Mouse (Mus musculus) intestine, postnatal 0 days (tissue): Measurements from ENCODE around the gene Poldip3. TPM values are rescaled to one million over a fixed set of nuclear protein-coding genes. Genes with fewer than 3 reads are reported as not detected.

ENCODE experiments used
- ATAC-seq: fragments of 200-750 bp; cut with Nextera tagmentation; 2 replicates; pipeline ENCODE4 v1.8.0; 2017; ENCODE audit warnings: mild to moderate bottlenecking, moderate TSS enrichment, moderate library complexity
- H3K27ac ChIP-seq: fragments of 300-500 bp; sonication (generic); 2 replicates; pipeline ENCODE4 v1.5.1; 2014; ENCODE audit warnings: mild to moderate bottlenecking, low read depth, low read length, moderate library complexity
- H3K27me3 ChIP-seq: fragments of 300-500 bp; sonication (generic); replicated peaks from 2 replicates; pipeline ENCODE4 v1.6.1; 2014; ENCODE audit warnings: low read length, mixed read lengths; ENCODE audit not compliant: control insufficient read depth, insufficient read depth
- H3K36me3 ChIP-seq: fragments of 300-500 bp; sonication (generic); 2 replicates; pipeline ENCODE4 v1.6.1; 2014; ENCODE audit warnings: mild to moderate bottlenecking, moderate library complexity; ENCODE audit not compliant: control insufficient read depth, insufficient read depth
- H3K4me1 ChIP-seq: fragments of 300-500 bp; sonication (generic); replicated peaks from 2 replicates; pipeline ENCODE4 v1.6.1; 2014; ENCODE audit warnings: antibody characterized with exemption, low read length, mixed read lengths; ENCODE audit not compliant: control insufficient read depth, insufficient read depth
- H3K4me2 ChIP-seq: fragments of 300-500 bp; sonication (generic); replicated peaks from 2 replicates; pipeline ENCODE4 v1.6.1; 2014; ENCODE audit warnings: low read depth, mild to moderate bottlenecking, moderate library complexity
- H3K4me3 ChIP-seq: fragments of 300-500 bp; sonication (generic); 2 replicates; pipeline ENCODE4 v1.5.1; 2014; ENCODE audit warnings: low read depth, low read length
- H3K9ac ChIP-seq: fragments of 300-500 bp; sonication (generic); 2 replicates; pipeline ENCODE4 v1.6.1; 2014; ENCODE audit warnings: mild to moderate bottlenecking, low read depth, low read length
- H3K9me3 ChIP-seq: fragments of 300-500 bp; sonication (generic); 2 replicates; pipeline ENCODE4 v1.6.1; 2016; ENCODE audit warnings: mixed run types; ENCODE audit not compliant: control insufficient read depth
- CTCF ChIP-seq: sonication (generic); IDR thresholded peaks from 2 replicates; pipeline ENCODE4 v1.5.1; 2016; ENCODE audit warnings: low read depth, mild to moderate bottlenecking, control low read depth, antibody characterized with exemption, moderate library complexity
- WGBS: fragments of 180-500 bp; shearing (Covaris S2); extraction: QIAGEN DNeasy Blood & Tissue Kit; methylation state at CpG from one replicate; pipeline ENCODE4 v1.1.7; 2014; 5-methylcytosine and 5-hydroxymethylcytosine counted together
- polyA plus RNA-seq: library from polyadenylated mRNA; unstranded; fragments of >200 nt; fragmentation: Nextera tagmentation; extraction: Ambion mirVana; gene quantifications from 2 replicates; pipeline ENCODE4 v1.2.1, GENCODE M21; 2015

Poldip3 gene
- polyA plus RNA-seq, 1 experiment from 2014 or later = 49.8 TPM

- no peak overlapping the region for H3K9ac ChIP-seq
- H3K27me3 ChIP-seq = no peaks in the 10 kb centered on the region
- no peaks in the 10 kb centered on the region for H3K9me3 ChIP-seq
- no peak for ATAC-seq
- peaks cover 50% of the 10 kb centered on the region for H3K36me3 ChIP-seq
- TF ChIP-seq CTCF = no peak
- H3K4me2 ChIP-seq = no peak overlapping the region
- no peak overlapping the region for H3K4me3 ChIP-seq
- no peak overlapping the region for H3K27ac ChIP-seq
- 71% methylated on average over 9 of the region's 9 CpGs for WGBS
- 0 out of 2 replicates have a peak, but pooled peaks cover 3% of the 10 kb centered on the region for H3K4me1 ChIP-seq
Measured at GRCm38 (mm10) chr15:83114106-83114505, 35.1 kb downstream of the Poldip3 start.

- 12% methylated on average over 11 of the region's 11 CpGs for WGBS
- H3K9me3 ChIP-seq = no peaks in the 10 kb centered on the region
- H3K4me3 ChIP-seq = no peak overlapping the region
- peaks cover 47% of the 10 kb centered on the region for H3K36me3 ChIP-seq
- no peaks in the 10 kb centered on the region for H3K27me3 ChIP-seq
- ATAC-seq = peak; percentile 62
- 0 out of 2 replicates have a peak, but pooled peaks cover 3% of the 10 kb centered on the region for H3K4me1 ChIP-seq
- peak; percentile 89 for TF ChIP-seq CTCF
- no peak overlapping the region for H3K27ac ChIP-seq
- no peak overlapping the region for H3K9ac ChIP-seq
- no peak overlapping the region for H3K4me2 ChIP-seq
Measured at GRCm38 (mm10) chr15:83112898-83113297, 36.3 kb downstream of the Poldip3 start.

- ATAC-seq = no peak
- no peak overlapping the region for H3K4me3 ChIP-seq
- no peak overlapping the region for H3K9ac ChIP-seq
- TF ChIP-seq CTCF = no peak
- peaks cover 37% of the 10 kb centered on the region for H3K36me3 ChIP-seq
- 0 out of 2 replicates have a peak, but pooled peaks cover 3% of the 10 kb centered on the region for H3K4me1 ChIP-seq
- H3K27ac ChIP-seq = no peak overlapping the region
- no peaks in the 10 kb centered on the region for H3K9me3 ChIP-seq
- no peaks in the 10 kb centered on the region for H3K27me3 ChIP-seq
- H3K4me2 ChIP-seq = no peak overlapping the region
- WGBS = 84% methylated on average over 7 of the region's 7 CpGs
Measured at GRCm38 (mm10) chr15:83111874-83112273, 37.3 kb downstream of the Poldip3 start.

GRCm38 (mm10) chr15:83111290-83111689, 37.9 kb downstream of the Poldip3 start:
- no peak for ATAC-seq
- no peak for TF ChIP-seq CTCF
- no peak overlapping the region for H3K9ac ChIP-seq

GRCm38 (mm10) chr15:83107814-83108213, 41.4 kb downstream of the Poldip3 start:
- Histone ChIP-seq H3K27ac (no peak overlapping the region), H3K4me2 (no peak overlapping the region), H3K4me1 (0 out of 2 replicates have a peak, but pooled peaks cover 3% of the 10 kb centered on the region), H3K9ac (no peak overlapping the region), H3K4me3 (no peak overlapping the region), H3K27me3 (no peaks in the 10 kb centered on the region), H3K9me3 (no peaks in the 10 kb centered on the region), H3K36me3 (peaks cover 22% of the 10 kb centered on the region)
- no peak for TF ChIP-seq CTCF
- ATAC-seq = no peak
- 82% methylated on average over 6 of the region's 6 CpGs for WGBS

More at GRCm38 (mm10) chr15:83111290-83111689, 37.9 kb downstream of the Poldip3 start:
- Histone ChIP-seq H3K27ac (no peak overlapping the region), H3K4me2 (no peak overlapping the region), H3K36me3 (peaks cover 31% of the 10 kb centered on the region), H3K9me3 (no peaks in the 10 kb centered on the region), H3K27me3 (no peaks in the 10 kb centered on the region), H3K4me1 (0 out of 2 replicates have a peak, but pooled peaks cover 3% of the 10 kb centered on the region), H3K4me3 (no peak overlapping the region)
- WGBS = 55% methylated on average over 6 of the region's 6 CpGs

- Histone ChIP-seq H3K4me2 (no peak overlapping the region), H3K27ac (no peak overlapping the region), H3K9ac (no peak overlapping the region), H3K4me3 (no peak overlapping the region), H3K9me3 (no peaks in the 10 kb centered on the region), H3K36me3 (peaks cover 22% of the 10 kb centered on the region), H3K4me1 (no peaks in the 10 kb centered on the region), H3K27me3 (no peaks in the 10 kb centered on the region)
- 38% methylated on average over 6 of the region's 6 CpGs for WGBS
- peak; percentile 85 for ATAC-seq
- TF ChIP-seq CTCF = no peak
Measured at GRCm38 (mm10) chr15:83106426-83106825, 42.8 kb downstream of the Poldip3 start.

- no peak overlapping the region for H3K9ac ChIP-seq
- no peak overlapping the region for H3K4me3 ChIP-seq
- no peak for ATAC-seq
- H3K36me3 ChIP-seq = peaks cover 11% of the 10 kb centered on the region
- no peaks in the 10 kb centered on the region for H3K27me3 ChIP-seq
- TF ChIP-seq CTCF = no peak
- H3K4me1 ChIP-seq = 0 out of 2 replicates have a peak, but pooled peaks cover 3% of the 10 kb centered on the region
- 64% methylated on average over 1 of the region's 1 CpGs for WGBS
- no peak overlapping the region for H3K4me2 ChIP-seq
- H3K9me3 ChIP-seq = no peaks in the 10 kb centered on the region
- no peak overlapping the region for H3K27ac ChIP-seq
Measured at GRCm38 (mm10) chr15:83103111-83103510, 46.1 kb downstream of the Poldip3 start.
